Mouse (Mus musculus) liver, embryonic 16.5 days (tissue): ENCODE data around the gene 3110040M04Rik. TPM values are rescaled to one million over a fixed set of nuclear protein-coding genes. Genes with fewer than 3 reads are reported as not detected.
"Not testable (repeated sequence)": the region's sequence is repeated elsewhere in the genome, so short reads cannot be mapped to it uniquely, and the experiment has no call there.

Experiments used
- ATAC-seq: fragments of 200-750 bp; cut with Nextera tagmentation; 2 replicates; pipeline ENCODE4 v1.8.0; 2017; ENCODE audit warnings: low read depth, mild to moderate bottlenecking, moderate number of reproducible peaks, moderate library complexity
- H3K27ac ChIP-seq: fragments of 300-500 bp; sonication (generic); 2 replicates; pipeline ENCODE4 v1.5.1; 2014; ENCODE audit warnings: mild to moderate bottlenecking, low read length
- H3K27me3 ChIP-seq: fragments of 300-500 bp; sonication (generic); 2 replicates; pipeline ENCODE4 v1.6.1; 2014; ENCODE audit warnings: low read depth, low read length, mixed read lengths; ENCODE audit not compliant: control insufficient read depth, insufficient read depth
- H3K36me3 ChIP-seq: fragments of 300-500 bp; sonication (generic); 2 replicates; pipeline ENCODE4 v1.6.1; 2014; ENCODE audit warnings: mild to moderate bottlenecking; ENCODE audit not compliant: control insufficient read depth, insufficient read depth
- H3K4me1 ChIP-seq: fragments of 300-500 bp; sonication (generic); 2 replicates; pipeline ENCODE4 v1.6.1; 2014; ENCODE audit warnings: low read depth, low read length, mixed read lengths; ENCODE audit not compliant: control insufficient read depth
- H3K4me2 ChIP-seq: fragments of 300-500 bp; sonication (generic); 2 replicates; pipeline ENCODE4 v1.6.1; 2014; ENCODE audit warnings: low read depth, low read length, mixed read lengths
- H3K4me3 ChIP-seq: fragments of 300-500 bp; sonication (generic); 2 replicates; pipeline ENCODE4 v1.5.1; 2014; ENCODE audit warnings: low read depth, mild to moderate bottlenecking, low read length
- H3K9ac ChIP-seq: fragments of 300-500 bp; sonication (generic); 2 replicates; pipeline ENCODE4 v1.6.1; 2014; ENCODE audit warnings: low read depth, low read length
- H3K9me3 ChIP-seq: fragments of 300-500 bp; sonication (generic); replicated peaks from 2 replicates; pipeline ENCODE4 v1.6.1; 2016; ENCODE audit warnings: low read length; ENCODE audit not compliant: control insufficient read depth
- WGBS: fragments of 180-500 bp; shearing (Covaris S2); extraction: QIAGEN DNeasy Blood & Tissue Kit; methylation state at CpG from one replicate; pipeline ENCODE4 v1.1.7; 2014; ENCODE audit not compliant: insufficient replicate concordance; 5-methylcytosine and 5-hydroxymethylcytosine counted together
- polyA plus RNA-seq: library from polyadenylated mRNA; unstranded; fragments of >200 nt; fragmentation: Nextera tagmentation; extraction: Ambion mirVana; gene quantifications from 2 replicates; pipeline ENCODE4 v1.2.1, GENCODE M21; 2015

The 3110040M04Rik gene
- polyA plus RNA-seq, 1 experiment from 2014 or later: 0.84 TPM

GRCm38 (mm10) chr1:151208493-151208892 is 4.6 kb downstream of the 3110040M04Rik start:
- not testable (repeated sequence) for H3K36me3 ChIP-seq, H3K4me1 ChIP-seq, H3K4me3 ChIP-seq, H3K27me3 ChIP-seq, H3K9ac ChIP-seq, H3K4me2 ChIP-seq, H3K27ac ChIP-seq, H3K9me3 ChIP-seq
- 33% methylated on average over 3 of the region's 5 CpGs for WGBS
- peak; percentile 65 for ATAC-seq

GRCm38 (mm10) chr1:151208944-151209343 is 5.0 kb downstream of the 3110040M04Rik start:
- H3K9me3 ChIP-seq, H3K27ac ChIP-seq, H3K9ac ChIP-seq, H3K4me3 ChIP-seq, H3K4me2 ChIP-seq, H3K4me1 ChIP-seq, H3K36me3 ChIP-seq, H3K27me3 ChIP-seq: not testable (repeated sequence)
- ATAC-seq: peak; percentile 55

- not testable (repeated sequence) for H3K27ac ChIP-seq, H3K9ac ChIP-seq, H3K36me3 ChIP-seq, H3K4me1 ChIP-seq, H3K27me3 ChIP-seq, H3K4me3 ChIP-seq, H3K9me3 ChIP-seq, H3K4me2 ChIP-seq
- peak; percentile 38; the same call in 1 of the 2 replicates for ATAC-seq
- WGBS: 51% methylated on average over 4 of the region's 8 CpGs
These were observed 6.0 kb downstream of the 3110040M04Rik start, which contains the start of gene Gm47996 for GRCm38 (mm10) chr1:151209824-151210355. Gene Gm47996 (plus strand): TSS chr1:151210131.

- not testable (repeated sequence) for H3K27me3 ChIP-seq, H3K4me2 ChIP-seq, H3K27ac ChIP-seq, H3K4me1 ChIP-seq, H3K9me3 ChIP-seq, H3K9ac ChIP-seq, H3K4me3 ChIP-seq, ATAC-seq, H3K36me3 ChIP-seq
- 26% methylated on average over 5 of the region's 5 CpGs for WGBS
These were observed 7.7 kb downstream of the 3110040M04Rik start for GRCm38 (mm10) chr1:151211666-151212065.

GRCm38 (mm10) chr1:151214862-151215261 is 10.9 kb downstream of the 3110040M04Rik start:
- no peak overlapping the region for H3K9ac ChIP-seq
- no peak overlapping the region for H3K4me3 ChIP-seq
- no peaks in the 10 kb centered on the region for H3K27me3 ChIP-seq
- no peak overlapping the region for H3K4me2 ChIP-seq
- no peaks in the 10 kb centered on the region for H3K9me3 ChIP-seq
- H3K36me3 ChIP-seq: no peaks in the 10 kb centered on the region
- no peak for ATAC-seq
- H3K27ac ChIP-seq: no peak overlapping the region
- WGBS: 43% methylated on average over 2 of the region's 2 CpGs
- H3K4me1 ChIP-seq: peaks cover 5% of the 10 kb centered on the region; the same call in 1 of the 2 replicates

- Histone ChIP-seq H3K9me3 (no peaks in the 10 kb centered on the region), H3K36me3 (no peaks in the 10 kb centered on the region), H3K4me3 (no peak overlapping the region), H3K9ac (no peak overlapping the region), H3K4me2 (no peak overlapping the region), H3K27me3 (no peaks in the 10 kb centered on the region), H3K27ac (peak overlapping the region; percentile 63), H3K4me1 (peaks cover 5% of the 10 kb centered on the region; the same call in 1 of the 2 replicates)
- no peak for ATAC-seq
- 21% methylated on average over 1 of the region's 1 CpGs for WGBS
These were observed 12.1 kb downstream of the 3110040M04Rik start for GRCm38 (mm10) chr1:151215985-151216384.

- Histone ChIP-seq H3K4me1 (peaks cover 5% of the 10 kb centered on the region; the same call in 1 of the 2 replicates), H3K9ac (no peak overlapping the region), H3K27ac (peak overlapping the region; percentile 63), H3K4me3 (no peak overlapping the region), H3K9me3 (no peaks in the 10 kb centered on the region), H3K27me3 (no peaks in the 10 kb centered on the region), H3K36me3 (no peaks in the 10 kb centered on the region), H3K4me2 (no peak overlapping the region)
- peak; percentile 72 for ATAC-seq
- 22% methylated on average over 3 of the region's 3 CpGs for WGBS
These were observed 12.5 kb downstream of the 3110040M04Rik start for GRCm38 (mm10) chr1:151216417-151216816.

- ATAC-seq: no peak
- Histone ChIP-seq H3K36me3 (no peaks in the 10 kb centered on the region), H3K9me3 (no peaks in the 10 kb centered on the region), H3K4me2 (no peak overlapping the region), H3K9ac (no peak overlapping the region), H3K27ac (no peak overlapping the region), H3K4me1 (peaks cover 5% of the 10 kb centered on the region; the same call in 1 of the 2 replicates), H3K27me3 (no peaks in the 10 kb centered on the region), H3K4me3 (no peak overlapping the region)
- 79% methylated on average over 5 of the region's 5 CpGs for WGBS
These were observed 15.1 kb downstream of the 3110040M04Rik start for GRCm38 (mm10) chr1:151219045-151219444.

- Histone ChIP-seq H3K4me2 (no peak overlapping the region), H3K27ac (no peak overlapping the region), H3K4me1 (peaks cover 5% of the 10 kb centered on the region; the same call in 1 of the 2 replicates), H3K9ac (no peak overlapping the region), H3K9me3 (no peaks in the 10 kb centered on the region), H3K27me3 (no peaks in the 10 kb centered on the region), H3K4me3 (no peak overlapping the region), H3K36me3 (no peaks in the 10 kb centered on the region)
- 62% methylated on average over 7 of the region's 7 CpGs for WGBS
- ATAC-seq: no peak
These were observed 16.2 kb downstream of the 3110040M04Rik start for GRCm38 (mm10) chr1:151220098-151220497.
